Mouse (Mus musculus) macrophage (primary cell): Measurements from ENCODE around the gene Chrm3. TPM values are rescaled to one million over a fixed set of nuclear protein-coding genes. Genes with fewer than 3 reads are reported as not detected.
"Not testable (repeated sequence)": the region's sequence is repeated elsewhere in the genome, so short reads cannot be mapped to it uniquely, and the experiment has no call there.

Experiments used
- H3K27ac ChIP-seq: fragments of 350-480 bp; formaldehyde crosslinking; 2 replicates; pipeline ENCODE4 v1.9.0; 2021
- H3K36me3 ChIP-seq: fragments of 350-480 bp; formaldehyde crosslinking; 2 replicates; pipeline ENCODE4 v1.9.0; 2021; ENCODE audit errors: inconsistent target
- H3K4me3 ChIP-seq: fragments of 350-480 bp; formaldehyde crosslinking; 2 replicates; pipeline ENCODE4 v1.9.0; 2021; ENCODE audit errors: inconsistent target
- H3K79me2 ChIP-seq: fragments of 350-480 bp; formaldehyde crosslinking; 2 replicates; pipeline ENCODE4 v1.9.0; 2021; ENCODE audit errors: inconsistent target
- WGBS: methylation state at CpG from one replicate; pipeline ENCODE4 v1.1.7; 2026; ENCODE audit warnings: inconsistent platforms; ENCODE audit not compliant: missing documents; 5-methylcytosine and 5-hydroxymethylcytosine counted together
- polyA plus RNA-seq: library from polyadenylated mRNA; stranded (reverse); fragments of 250-400 nt; gene quantifications from 3 replicates; pipeline ENCODE4 v1.2.4, GENCODE M21; 2018; ENCODE audit warnings: inconsistent platforms
- total RNA-seq, 78 experiments: library from RNA; depleted of rRNA; stranded (reverse); fragments of 250-400 nt; gene quantifications; 1 replicate in 9 of 78; 2 replicates in 24 of 78; 3 replicates in 43 of 78; 4 replicates in 2 of 78; pipeline ENCODE4 v1.2.4; 2018; ENCODE audit warnings: inconsistent platforms in 56 of 78

Gene Chrm3
- total RNA-seq (2018; cell fraction: chromatin; rRNA removed) = under 1 TPM in 1 of 26 experiments, not detected in 25; 0.28 TPM
- total RNA-seq (2018; cell fraction: cytosol; rRNA removed) = under 1 TPM in 8 of 26 experiments, not detected in 18; 0.03 to 0.12 (median 0.08) TPM
- total RNA-seq (2018; cell fraction: nucleus; rRNA removed) = 1 to 10 TPM in 1 of 26 experiments, under 1 TPM in 4, not detected in 21; 0.10 to 1.3 (median 0.27) TPM
- polyA plus RNA-seq = 0.08 TPM in 1 of 3 replicates, not detected in the others

GRCm38 (mm10) chr13:10360777-10361176 is at the start of gene Chrm3:
Gene Chrm3 (minus strand): TSS chr13:10360847.
- under 1% methylated on average over 18 of the region's 18 CpGs for WGBS
- H3K4me3 ChIP-seq = no peak within 1 kb of the TSS; the same call in 1 of the 2 replicates
- H3K79me2 ChIP-seq = no peaks in the 10 kb centered on the region
- no peak within 1 kb of the TSS for H3K27ac ChIP-seq
- H3K36me3 ChIP-seq = no peaks in the 10 kb centered on the region

- 85% methylated on average over 2 of the region's 2 CpGs for WGBS
- no peak overlapping the region for H3K27ac ChIP-seq
- no peak overlapping the region for H3K4me3 ChIP-seq
- H3K36me3 ChIP-seq = no peaks in the 10 kb centered on the region
- no peaks in the 10 kb centered on the region for H3K79me2 ChIP-seq
These were observed 33.7 kb upstream of the Chrm3 start for GRCm38 (mm10) chr13:10394364-10394763.

DNA sequence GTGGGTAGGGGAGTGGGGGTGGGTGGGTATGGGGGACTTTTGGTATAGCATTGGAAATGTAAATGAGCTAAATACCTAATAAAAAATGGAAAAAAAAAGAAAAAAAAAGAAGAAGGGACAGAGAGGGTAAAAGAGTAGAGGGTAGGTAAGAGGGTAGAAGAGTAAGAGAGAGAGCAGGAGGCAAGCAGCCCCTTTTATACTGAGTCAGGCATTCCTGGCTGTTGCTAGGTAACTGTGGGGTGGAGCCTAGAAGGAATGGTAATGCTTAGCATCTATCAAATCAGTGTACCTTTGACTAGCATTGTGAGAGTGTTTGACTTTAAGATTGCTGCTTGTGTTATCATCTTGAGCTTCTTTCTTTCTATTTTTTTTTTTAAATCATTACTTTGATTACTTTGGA is 14.8 kb upstream of the Chrm3 start:
- H3K27ac ChIP-seq, H3K4me3 ChIP-seq, H3K79me2 ChIP-seq, H3K36me3 ChIP-seq: not testable (repeated sequence)

- WGBS = 1% methylated on average over 58 of the region's 60 CpGs
- H3K27ac ChIP-seq = no peak overlapping the region
- no peaks in the 10 kb centered on the region for H3K79me2 ChIP-seq
- no peaks in the 10 kb centered on the region for H3K36me3 ChIP-seq
- no peak overlapping the region; the same call in 1 of the 2 replicates for H3K4me3 ChIP-seq
These were observed 400 bp downstream of the Chrm3 start for GRCm38 (mm10) chr13:10360199-10360694.

GRCm38 (mm10) chr13:10359516-10360198 is 990 bp downstream of the Chrm3 start:
- 6% methylated on average over 26 of the region's 26 CpGs for WGBS
- no peak overlapping the region for H3K27ac ChIP-seq
- no peaks in the 10 kb centered on the region for H3K79me2 ChIP-seq
- no peak overlapping the region for H3K4me3 ChIP-seq
- H3K36me3 ChIP-seq = no peaks in the 10 kb centered on the region

GRCm38 (mm10) chr13:10355796-10356195 is 4.9 kb downstream of the Chrm3 start:
- Histone ChIP-seq H3K27ac (no peak overlapping the region), H3K4me3 (no peak overlapping the region), H3K36me3 (no peaks in the 10 kb centered on the region), H3K79me2 (no peaks in the 10 kb centered on the region)
- 95% methylated on average over 5 of the region's 5 CpGs for WGBS

- WGBS = 67% methylated on average over 2 of the region's 2 CpGs
- H3K27ac ChIP-seq = no peak overlapping the region
- H3K36me3 ChIP-seq = no peaks in the 10 kb centered on the region
- H3K79me2 ChIP-seq = no peaks in the 10 kb centered on the region
- no peak overlapping the region for H3K4me3 ChIP-seq
These were observed 5.6 kb downstream of the Chrm3 start for GRCm38 (mm10) chr13:10354885-10355575.

DNA sequence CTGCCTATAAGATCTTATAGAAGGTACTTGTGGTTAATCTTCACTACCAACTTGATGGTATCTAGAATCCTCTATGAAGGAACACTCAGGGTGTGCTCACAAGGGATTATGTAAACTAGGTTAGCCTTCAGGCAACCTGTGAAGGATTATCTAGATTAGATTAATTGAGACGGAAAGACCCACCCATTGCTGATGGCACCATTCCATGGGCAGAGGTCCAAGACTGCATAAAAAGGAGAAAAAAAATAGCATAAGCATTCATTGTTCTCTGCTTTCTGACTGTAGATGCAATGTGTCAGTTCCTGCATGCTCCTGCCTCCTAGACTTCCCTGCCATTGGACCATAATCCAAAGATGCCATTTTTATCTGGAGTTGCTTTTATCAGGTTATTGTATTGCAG is 8.5 kb downstream of the Chrm3 start:
- Histone ChIP-seq H3K36me3 (no peaks in the 10 kb centered on the region), H3K27ac (no peak overlapping the region), H3K79me2 (no peaks in the 10 kb centered on the region), H3K4me3 (no peak overlapping the region)
- 100% methylated on average over 1 of the region's 1 CpGs for WGBS

GRCm38 (mm10) chr13:10344362-10344761 is 16.3 kb downstream of the Chrm3 start:
- no peak overlapping the region for H3K4me3 ChIP-seq
- no peaks in the 10 kb centered on the region for H3K36me3 ChIP-seq
- H3K79me2 ChIP-seq = no peaks in the 10 kb centered on the region
- WGBS = 57% methylated on average over 5 of the region's 5 CpGs
- no peak overlapping the region for H3K27ac ChIP-seq

DNA sequence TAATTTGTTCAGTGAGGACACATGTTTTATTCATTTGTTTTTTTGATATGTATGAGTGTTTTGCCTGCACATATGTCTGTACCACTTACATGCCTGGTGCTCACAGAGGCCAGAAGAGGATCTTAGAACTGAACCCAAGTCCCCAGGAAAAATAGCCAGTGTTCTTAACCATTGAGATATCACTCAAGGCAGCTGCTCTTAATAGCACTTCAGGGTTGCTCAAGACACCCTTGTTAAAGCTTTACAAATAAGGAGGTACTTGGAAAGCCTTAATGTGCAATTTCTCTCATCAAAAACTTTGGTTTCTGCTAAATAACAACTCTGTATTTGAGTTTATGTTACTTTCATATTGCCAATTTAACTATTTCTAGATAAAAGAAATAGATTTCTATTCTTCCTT is 25.1 kb downstream of the Chrm3 start:
- Histone ChIP-seq H3K27ac (no peak overlapping the region), H3K79me2 (no peaks in the 10 kb centered on the region), H3K36me3 (no peaks in the 10 kb centered on the region), H3K4me3 (no peak overlapping the region)

DNA sequence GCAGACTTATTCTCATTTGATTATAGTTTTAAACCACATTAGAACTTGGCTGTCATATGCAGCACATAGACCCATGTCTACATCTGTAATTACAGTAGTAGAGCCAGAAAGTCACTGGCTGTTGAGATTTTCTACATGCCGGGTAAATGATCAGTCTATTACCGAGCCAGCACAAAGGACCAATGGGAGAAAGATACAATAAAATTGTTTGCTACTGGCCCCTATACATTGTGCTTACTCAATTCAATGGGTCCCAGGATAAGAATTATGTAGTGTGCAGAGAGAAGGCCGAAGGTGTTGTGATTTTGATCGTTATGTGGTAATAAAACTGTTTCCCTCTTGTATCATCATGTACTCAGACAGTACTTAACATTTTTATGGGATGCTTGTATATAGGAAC is 27.9 kb downstream of the Chrm3 start:
- WGBS = 83% methylated on average over 4 of the region's 4 CpGs
- Histone ChIP-seq H3K79me2 (no peaks in the 10 kb centered on the region), H3K36me3 (no peaks in the 10 kb centered on the region), H3K27ac (no peak overlapping the region), H3K4me3 (no peak overlapping the region)

DNA sequence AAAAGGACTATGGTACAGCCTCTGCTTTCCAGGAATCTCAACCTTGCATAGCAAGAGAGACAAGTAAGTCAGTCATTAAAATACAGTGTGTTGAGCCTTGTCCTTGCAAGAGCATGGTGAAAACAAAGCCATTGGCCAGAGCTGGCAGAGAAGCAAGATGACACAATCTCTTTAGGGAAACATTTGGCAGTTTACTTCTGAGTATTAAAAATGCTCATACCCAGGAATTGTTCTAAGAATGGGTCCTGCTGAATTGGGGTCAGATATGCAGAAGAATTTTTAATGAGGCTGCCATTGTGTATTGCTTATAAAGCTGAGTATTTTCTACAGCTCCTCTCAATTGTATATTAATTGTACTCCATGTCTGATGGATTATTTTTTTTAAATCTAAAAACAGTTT is 50.8 kb downstream of the Chrm3 start:
- Histone ChIP-seq H3K79me2 (no peaks in the 10 kb centered on the region), H3K27ac (no peak overlapping the region), H3K36me3 (no peaks in the 10 kb centered on the region), H3K4me3 (no peak overlapping the region)

DNA sequence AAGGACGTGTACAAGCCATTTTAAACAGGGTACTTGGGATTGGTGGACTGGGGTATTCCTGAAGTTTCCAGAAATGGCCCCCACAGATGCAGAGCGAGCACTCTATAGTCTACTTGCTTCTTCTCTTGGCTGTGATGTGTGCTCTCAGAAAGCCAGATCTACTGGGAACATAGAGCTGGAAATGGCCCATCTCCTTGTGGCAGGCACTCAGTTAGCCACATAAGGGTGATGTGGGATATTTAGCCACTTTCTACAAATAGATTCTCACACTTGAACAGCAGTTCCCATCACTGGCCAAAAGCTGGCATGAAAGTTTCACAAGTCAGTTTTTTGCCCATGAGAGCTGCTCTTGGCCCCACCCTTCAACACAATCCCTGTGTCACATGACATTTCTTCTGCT is 65.5 kb downstream of the Chrm3 start:
- Histone ChIP-seq H3K4me3 (no peak overlapping the region), H3K79me2 (no peaks in the 10 kb centered on the region), H3K36me3 (no peaks in the 10 kb centered on the region), H3K27ac (no peak overlapping the region)
- WGBS = 89% methylated on average over 2 of the region's 2 CpGs

GRCm38 (mm10) chr13:10284331-10284730 is 76.3 kb downstream of the Chrm3 start:
- WGBS = 84% methylated on average over 4 of the region's 4 CpGs
- Histone ChIP-seq H3K27ac (no peak overlapping the region), H3K4me3 (no peak overlapping the region), H3K79me2 (no peaks in the 10 kb centered on the region), H3K36me3 (no peaks in the 10 kb centered on the region)

DNA sequence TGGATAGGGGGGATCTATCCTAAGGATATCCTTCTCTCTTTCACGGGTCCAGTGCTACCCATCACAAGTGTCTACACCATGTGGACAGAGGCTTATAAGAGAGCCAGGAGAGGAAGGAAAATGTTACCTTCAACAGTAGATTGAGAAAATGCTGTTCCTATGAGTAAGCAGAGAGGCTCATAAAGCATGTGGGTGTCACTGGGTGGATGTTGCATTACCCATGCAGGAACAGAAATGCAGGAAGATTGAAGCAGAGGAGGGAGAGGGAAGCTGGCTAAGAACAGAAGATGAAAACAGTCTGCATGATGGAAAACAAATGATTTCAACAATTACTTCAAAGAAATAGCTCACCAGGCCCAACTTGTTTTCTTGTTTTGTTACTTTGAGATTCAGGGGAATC is 85.7 kb downstream of the Chrm3 start:
- no peak overlapping the region for H3K27ac ChIP-seq
- WGBS = 78% methylated on average over 1 of the region's 1 CpGs
- no peaks in the 10 kb centered on the region for H3K36me3 ChIP-seq
- no peaks in the 10 kb centered on the region for H3K79me2 ChIP-seq
- no peak overlapping the region for H3K4me3 ChIP-seq
